Mouse (Mus musculus): ENCODE measurements at regions not wholly inside any gene's neighbourhood (a gene's known extent, or its start where the extent isn't known, plus 50 kb on each side); places are given as distances from the start of the nearest gene placed in this dataset.
"Not testable (repeated sequence)": the region's sequence is repeated elsewhere in the genome, so short reads cannot be mapped to it uniquely, and the experiment has no call there.

- ATAC-seq (ENCODE audit: low FRiP score) = no peak
- H3K27me3 ChIP-seq (replicated peaks) = no peaks in the 10 kb centered on the region
- no peaks in the 10 kb centered on the region for H3K9me3 ChIP-seq (replicated peaks)
- H3K4me1 ChIP-seq = no peaks in the 10 kb centered on the region
- H3K36me3 ChIP-seq = no peaks in the 10 kb centered on the region
- H3K4me2 ChIP-seq = no peak overlapping the region
- H3K4me3 ChIP-seq (replicated peaks) = no peak overlapping the region
- H3K9ac ChIP-seq (replicated peaks) = no peak overlapping the region
- H3K27ac ChIP-seq (replicated peaks) = no peak overlapping the region
Measured at GRCm38 (mm10) chr1:13042326-13042725, 1628.4 kb downstream of the A830018L16Rik start.

- Histone ChIP-seq H3K27ac (replicated peaks) (no peak overlapping the region), H3K36me3 (no peaks in the 10 kb centered on the region), H3K4me1 (peaks cover 3% of the 10 kb centered on the region; the same call in 1 of the 2 replicates), H3K4me2 (peak overlapping the region; percentile 48), H3K4me3 (replicated peaks) (no peak overlapping the region), H3K9me3 (replicated peaks) (no peaks in the 10 kb centered on the region), H3K27me3 (replicated peaks) (peaks cover 6% of the 10 kb centered on the region; the same call in 1 of the 2 replicates), H3K9ac (replicated peaks) (no peak overlapping the region)
- WGBS = 18% methylated on average over 17 of the region's 17 CpGs
- ATAC-seq (ENCODE audit: low FRiP score) = no peak; the same call in 1 of the 2 replicates
Measured at GRCm38 (mm10) chr1:13050140-13050775, 1636.4 kb downstream of the A830018L16Rik start.

GRCm38 (mm10) chr1:13051433-13052066 lies 1637.6 kb downstream of the A830018L16Rik start:
- not testable (repeated sequence) for ATAC-seq (ENCODE audit: low FRiP score); H3K36me3 ChIP-seq
- WGBS = 77% methylated on average over 11 of the region's 13 CpGs

GRCm38 (mm10) chr1:13052067-13052460 lies 1638.2 kb downstream of the A830018L16Rik start:
- peak overlapping the region; percentile 40; the same call in 1 of the 2 replicates for H3K4me2 ChIP-seq
- 12% methylated on average over 7 of the region's 7 CpGs for WGBS
- H3K27me3 ChIP-seq (replicated peaks) = peaks cover 6% of the 10 kb centered on the region; the same call in 1 of the 2 replicates
- H3K9ac ChIP-seq (replicated peaks) = no peak overlapping the region
- H3K36me3 ChIP-seq = no peaks in the 10 kb centered on the region
- no peaks in the 10 kb centered on the region for H3K9me3 ChIP-seq (replicated peaks)
- no peak overlapping the region for H3K4me3 ChIP-seq (replicated peaks)
- no peak overlapping the region for H3K27ac ChIP-seq (replicated peaks)
- peaks cover 3% of the 10 kb centered on the region; the same call in 1 of the 2 replicates for H3K4me1 ChIP-seq
- ATAC-seq (ENCODE audit: low FRiP score) = peak; percentile 45; the same call in 1 of the 2 replicates

More at GRCm38 (mm10) chr1:13051433-13052066, 1637.6 kb downstream of the A830018L16Rik start:
- not testable (repeated sequence) for H3K27ac ChIP-seq (replicated peaks); H3K9me3 ChIP-seq (replicated peaks); H3K27me3 ChIP-seq (replicated peaks); H3K9ac ChIP-seq (replicated peaks); H3K4me1 ChIP-seq; H3K4me3 ChIP-seq (replicated peaks); H3K4me2 ChIP-seq

- H3K9me3 ChIP-seq (replicated peaks) = no peaks in the 10 kb centered on the region
- H3K9ac ChIP-seq (replicated peaks) = no peak overlapping the region
- peak overlapping the region; percentile 35; the same call in 1 of the 2 replicates for H3K4me2 ChIP-seq
- no peaks in the 10 kb centered on the region for H3K27me3 ChIP-seq (replicated peaks)
- 33% methylated on average over 14 of the region's 14 CpGs for WGBS
- H3K4me1 ChIP-seq = no peaks in the 10 kb centered on the region
- H3K36me3 ChIP-seq = no peaks in the 10 kb centered on the region
- H3K4me3 ChIP-seq (replicated peaks) = no peak overlapping the region
- no peak for ATAC-seq (ENCODE audit: low FRiP score)
- H3K27ac ChIP-seq (replicated peaks) = no peak overlapping the region
Measured at GRCm38 (mm10) chr1:13057741-13058140, 1643.8 kb downstream of the A830018L16Rik start.

- WGBS = 89% methylated on average over 6 of the region's 6 CpGs
- H3K27me3 ChIP-seq (replicated peaks) = no peaks in the 10 kb centered on the region
- H3K4me3 ChIP-seq (replicated peaks) = no peak overlapping the region
- ATAC-seq (ENCODE audit: low FRiP score) = no peak
- H3K27ac ChIP-seq (replicated peaks) = no peak overlapping the region
- H3K4me2 ChIP-seq = no peak overlapping the region
- no peaks in the 10 kb centered on the region for H3K9me3 ChIP-seq (replicated peaks)
- no peaks in the 10 kb centered on the region for H3K4me1 ChIP-seq
- H3K9ac ChIP-seq (replicated peaks) = no peak overlapping the region
- H3K36me3 ChIP-seq = no peaks in the 10 kb centered on the region
Measured at GRCm38 (mm10) chr1:13059616-13060320, 1645.9 kb downstream of the A830018L16Rik start.
